Mouse (Mus musculus) liver, postnatal 0 days (tissue): ENCODE results near the gene Tank. TPM values are rescaled to one million over a fixed set of nuclear protein-coding genes. Genes with fewer than 3 reads are reported as not detected.

ENCODE experiments used
- ATAC-seq: fragments of 200-750 bp; cut with Nextera tagmentation; 2 replicates; pipeline ENCODE4 v1.8.0; 2017; ENCODE audit warnings: mild to moderate bottlenecking, moderate library complexity
- DNase-seq: peaks from one replicate; pipeline ENCODE4 v3.0.0-alpha.2; 2016
- H3K27ac ChIP-seq: fragments of 300-500 bp; sonication (generic); 2 replicates; pipeline ENCODE4 v1.5.1; 2014; ENCODE audit warnings: antibody characterized with exemption, moderate library complexity, mild to moderate bottlenecking, low read depth
- H3K27me3 ChIP-seq: fragments of 300-500 bp; sonication (generic); 2 replicates; pipeline ENCODE4 v1.6.1; 2014; ENCODE audit warnings: low read length, control low read depth, mixed read lengths; ENCODE audit not compliant: insufficient read depth
- H3K36me3 ChIP-seq: fragments of 300-500 bp; sonication (generic); replicated peaks from 2 replicates; pipeline ENCODE4 v1.6.1; 2014; ENCODE audit warnings: mild to moderate bottlenecking, control low read depth, low read length, moderate library complexity, mixed read lengths; ENCODE audit not compliant: insufficient read depth
- H3K4me1 ChIP-seq: fragments of 300-500 bp; sonication (generic); 2 replicates; pipeline ENCODE4 v1.6.1; 2014; ENCODE audit warnings: antibody characterized with exemption, mild to moderate bottlenecking, control low read depth; ENCODE audit not compliant: insufficient read depth
- H3K4me2 ChIP-seq: fragments of 300-500 bp; sonication (generic); 2 replicates; pipeline ENCODE4 v1.6.1; 2014; ENCODE audit warnings: low read depth, mild to moderate bottlenecking, low read length, moderate library complexity, mixed read lengths
- H3K4me3 ChIP-seq: fragments of 300-500 bp; sonication (generic); 2 replicates; pipeline ENCODE4 v1.5.1; 2014; ENCODE audit warnings: low read depth, low read length
- H3K9ac ChIP-seq: fragments of 300-500 bp; sonication (generic); replicated peaks from 2 replicates; pipeline ENCODE4 v1.6.1; 2014; ENCODE audit warnings: mild to moderate bottlenecking, moderate library complexity
- H3K9me3 ChIP-seq: fragments of 300-500 bp; sonication (generic); 2 replicates; pipeline ENCODE4 v1.6.1; 2016; ENCODE audit warnings: mild to moderate bottlenecking, control low read depth, low read length, mixed read lengths
- CTCF ChIP-seq: sonication (generic); IDR thresholded peaks from 2 replicates; pipeline ENCODE4 v1.5.1; 2016; ENCODE audit warnings: antibody characterized with exemption, low read depth
- EP300 ChIP-seq: IDR thresholded peaks from 2 replicates; pipeline ENCODE4 v1.6.1; 2016; ENCODE audit warnings: antibody characterized with exemption, low read depth, mild to moderate bottlenecking
- WGBS: fragments of 180-500 bp; shearing (Covaris S2); extraction: QIAGEN DNeasy Blood & Tissue Kit; methylation state at CpG from one replicate; pipeline ENCODE4 v1.1.7; 2014; ENCODE audit not compliant: insufficient replicate concordance; 5-methylcytosine and 5-hydroxymethylcytosine counted together
- polyA plus RNA-seq: library from polyadenylated mRNA; unstranded; fragments of >200 nt; fragmentation: Nextera tagmentation; extraction: Ambion mirVana; gene quantifications from 2 replicates; pipeline ENCODE4 v1.2.1, GENCODE M21; 2015

Gene Tank
- polyA plus RNA-seq, 1 experiment from 2014 or later, result 13.9 TPM

DNA sequence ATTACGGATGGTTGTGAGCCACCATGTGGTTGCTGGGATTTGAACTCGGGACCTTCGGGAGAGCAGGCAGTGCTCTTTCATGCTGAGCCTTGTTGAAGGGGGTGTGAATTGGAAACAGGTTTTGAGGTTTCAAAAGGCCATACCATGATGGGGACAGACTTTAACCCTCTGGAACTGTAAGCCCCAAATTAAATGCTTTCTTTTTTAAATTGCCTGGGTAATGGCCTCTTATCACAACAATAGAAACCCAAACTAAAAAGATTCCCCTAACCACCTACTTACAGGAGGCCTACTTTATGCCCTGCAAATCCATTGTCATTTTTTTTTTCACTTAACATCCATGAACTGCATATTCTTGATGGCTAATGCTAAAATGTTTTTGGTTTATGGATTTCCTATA lies 96.2 kb downstream of the Tank start:
- WGBS, result 85% methylated on average over 3 of the region's 3 CpGs
- no peak for ATAC-seq

DNA sequence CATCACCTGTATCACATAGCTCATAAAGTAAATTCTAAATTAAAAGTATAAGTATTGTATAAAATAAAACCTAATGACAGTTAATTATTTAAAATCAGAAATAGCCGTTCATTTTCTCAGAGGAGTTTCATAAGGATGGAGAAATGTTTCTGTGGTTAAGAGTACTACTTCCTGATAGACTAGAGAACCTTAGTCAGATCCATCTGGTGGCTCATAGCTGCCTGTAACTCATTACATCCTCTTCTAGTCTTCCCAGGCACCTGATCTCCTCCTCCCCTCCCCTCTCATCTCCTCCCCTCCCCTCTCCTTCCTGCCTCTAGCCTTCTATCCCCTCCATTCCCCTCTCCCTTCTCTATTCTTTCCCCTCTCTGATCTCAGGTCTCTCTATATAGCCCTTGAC lies 103.2 kb downstream of the Tank start:
- Histone ChIP-seq H3K36me3 (no peaks in the 10 kb centered on the region), H3K27me3 (no peaks in the 10 kb centered on the region), H3K4me3 (no peak overlapping the region), H3K9ac (no peak overlapping the region), H3K27ac (no peak overlapping the region), H3K4me2 (no peak overlapping the region), H3K9me3 (no peaks in the 10 kb centered on the region), H3K4me1 (no peaks in the 10 kb centered on the region)
- DNase-seq (no peak), ATAC-seq (no peak)
- TF ChIP-seq CTCF, result no peak
- no peak for TF ChIP-seq EP300
- WGBS, result 24% methylated on average over 1 of the region's 1 CpGs

More for the DNA sequence above, 96.2 kb downstream of the Tank start:
- Histone ChIP-seq H3K9ac (no peak overlapping the region), H3K9me3 (no peaks in the 10 kb centered on the region), H3K27ac (no peak overlapping the region), H3K4me2 (no peak overlapping the region), H3K36me3 (no peaks in the 10 kb centered on the region), H3K4me3 (no peak overlapping the region), H3K27me3 (no peaks in the 10 kb centered on the region), H3K4me1 (no peaks in the 10 kb centered on the region)
- DNase-seq, result no peak
- TF ChIP-seq EP300 (no peak), CTCF (no peak)

GRCm38 (mm10) chr2:61686533-61686932 lies 108.1 kb downstream of the Tank start:
- Histone ChIP-seq H3K9me3 (no peaks in the 10 kb centered on the region), H3K36me3 (no peaks in the 10 kb centered on the region), H3K4me1 (no peaks in the 10 kb centered on the region), H3K9ac (no peak overlapping the region), H3K27ac (no peak overlapping the region), H3K27me3 (no peaks in the 10 kb centered on the region), H3K4me3 (no peak overlapping the region), H3K4me2 (no peak overlapping the region)
- 31% methylated on average over 1 of the region's 1 CpGs for WGBS
- TF ChIP-seq EP300 (no peak), CTCF (no peak)
- DNase-seq (no peak), ATAC-seq (no peak)

GRCm38 (mm10) chr2:61689086-61689485 lies 110.7 kb downstream of the Tank start:
- H3K4me1 ChIP-seq, result no peaks in the 10 kb centered on the region
- no peak overlapping the region for H3K4me3 ChIP-seq
- no peak for ATAC-seq
- H3K36me3 ChIP-seq, result no peaks in the 10 kb centered on the region
- H3K9ac ChIP-seq, result no peak overlapping the region
- DNase-seq, result no peak
- H3K4me2 ChIP-seq, result no peak overlapping the region
- 72% methylated on average over 3 of the region's 3 CpGs for WGBS
- no peaks in the 10 kb centered on the region for H3K9me3 ChIP-seq
- no peak overlapping the region for H3K27ac ChIP-seq
- no peaks in the 10 kb centered on the region for H3K27me3 ChIP-seq
- TF ChIP-seq CTCF (no peak), EP300 (no peak)

Other genes starting within 250 kb of the Tank start
- 70.8 and 83.4 TPM in 2 replicates for gene Psmd14, start 133.1 kb downstream of the Tank start, polyA plus RNA-seq
- not detected in 2 replicates for gene Tbr1, start 224.3 kb downstream of the Tank start, polyA plus RNA-seq